Mouse (Mus musculus) stomach, embryonic 14.5 days (tissue): ENCODE measurements around the gene Dnajb7. TPM values are rescaled to one million over a fixed set of nuclear protein-coding genes. Genes with fewer than 3 reads are reported as not detected.

ENCODE experiments used
- ATAC-seq: fragments of 200-750 bp; cut with Nextera tagmentation; 2 replicates; pipeline ENCODE4 v1.8.0; 2017; ENCODE audit warnings: low read depth, moderate TSS enrichment; ENCODE audit not compliant: insufficient number of reproducible peaks, insufficient read depth, low FRiP score
- H3K27ac ChIP-seq: fragments of 300-500 bp; sonication (generic); 2 replicates; pipeline ENCODE4 v1.5.1; 2014; ENCODE audit warnings: mild to moderate bottlenecking, low read length, moderate library complexity, mixed read lengths
- H3K27me3 ChIP-seq: fragments of 300-500 bp; sonication (generic); 2 replicates; pipeline ENCODE4 v1.6.1; 2014; ENCODE audit warnings: low read length, control low read depth, mixed read lengths; ENCODE audit not compliant: control insufficient read depth, insufficient read depth
- H3K36me3 ChIP-seq: fragments of 300-500 bp; sonication (generic); 2 replicates; pipeline ENCODE4 v1.6.1; 2014; ENCODE audit warnings: mild to moderate bottlenecking, control low read depth, low read length, moderate library complexity, mixed read lengths; ENCODE audit not compliant: control insufficient read depth, insufficient read depth
- H3K4me1 ChIP-seq: fragments of 300-500 bp; sonication (generic); 2 replicates; pipeline ENCODE4 v1.6.1; 2014; ENCODE audit warnings: low read length, control low read depth, mixed read lengths; ENCODE audit not compliant: control insufficient read depth, insufficient read depth
- H3K4me2 ChIP-seq: fragments of 300-500 bp; sonication (generic); replicated peaks from 2 replicates; pipeline ENCODE4 v1.6.1; 2014; ENCODE audit warnings: low read depth, low read length, control low read depth
- H3K4me3 ChIP-seq: fragments of 300-500 bp; sonication (generic); 2 replicates; pipeline ENCODE4 v1.5.1; 2014; ENCODE audit warnings: low read depth, low read length, control low read depth
- H3K9ac ChIP-seq: fragments of 300-500 bp; sonication (generic); replicated peaks from 2 replicates; pipeline ENCODE4 v1.6.1; 2014; ENCODE audit warnings: low read depth, mild to moderate bottlenecking, control low read depth, low read length, moderate library complexity, mixed read lengths
- H3K9me3 ChIP-seq: fragments of 300-500 bp; sonication (generic); 2 replicates; pipeline ENCODE4 v1.6.1; 2016; ENCODE audit warnings: low read depth, low read length, control low read depth; ENCODE audit not compliant: control insufficient read depth
- WGBS: fragments of 180-500 bp; shearing (Covaris S2); extraction: QIAGEN DNeasy Blood & Tissue Kit; methylation state at CpG from one replicate; pipeline ENCODE4 v1.1.7; 2014; 5-methylcytosine and 5-hydroxymethylcytosine counted together
- polyA plus RNA-seq: library from polyadenylated mRNA; unstranded; fragments of >200 nt; fragmentation: Nextera tagmentation; extraction: Ambion mirVana; gene quantifications from 2 replicates; pipeline ENCODE4 v1.2.1, GENCODE M21; 2014

The Dnajb7 gene
- polyA plus RNA-seq, 1 experiment from 2014 or later: 2.3 TPM

DNA sequence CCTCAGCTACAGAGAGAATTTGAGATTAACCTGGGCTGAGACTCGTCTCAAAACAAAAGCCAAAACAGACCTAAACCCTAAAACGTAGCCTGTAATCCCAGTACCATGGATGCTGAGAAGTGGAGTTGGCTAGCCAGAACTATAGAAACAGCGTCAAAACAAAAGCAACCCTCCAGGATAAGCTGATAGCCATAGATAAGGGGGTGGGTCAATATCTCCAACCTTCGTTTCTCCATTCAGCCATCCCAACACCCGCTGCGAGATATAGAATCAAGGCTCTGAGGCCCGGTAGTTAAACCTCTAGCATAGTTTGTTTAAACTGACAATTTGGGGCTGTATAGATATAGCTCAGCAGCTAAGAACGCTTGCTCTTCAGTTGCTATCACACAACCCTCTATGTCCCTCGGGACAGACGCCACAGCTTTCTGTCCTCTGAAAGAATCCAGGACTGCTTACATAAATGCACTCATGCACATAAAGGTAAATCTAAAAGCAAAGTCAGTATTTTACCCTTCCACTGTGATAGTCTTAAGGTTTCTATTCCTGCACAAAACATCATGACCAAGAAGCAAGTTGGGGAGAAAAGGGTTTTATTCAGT, 46.6 kb downstream of the Dnajb7 start:
- Histone ChIP-seq H3K9ac (no peak overlapping the region), H3K4me1 (peaks cover 17% of the 10 kb centered on the region; the same call in 1 of the 2 replicates), H3K4me3 (0 out of 2 replicates have a peak overlapping the region, but pooled peaks have one; percentile 50), H3K9me3 (no peaks in the 10 kb centered on the region), H3K27me3 (no peaks in the 10 kb centered on the region), H3K36me3 (peaks cover 26% of the 10 kb centered on the region), H3K27ac (peak overlapping the region; percentile 64; the same call in 1 of the 2 replicates), H3K4me2 (peak overlapping the region; percentile 64; the same call in 1 of the 2 replicates)
- no peak for ATAC-seq
- 36% methylated on average over 10 of the region's 10 CpGs for WGBS

DNA sequence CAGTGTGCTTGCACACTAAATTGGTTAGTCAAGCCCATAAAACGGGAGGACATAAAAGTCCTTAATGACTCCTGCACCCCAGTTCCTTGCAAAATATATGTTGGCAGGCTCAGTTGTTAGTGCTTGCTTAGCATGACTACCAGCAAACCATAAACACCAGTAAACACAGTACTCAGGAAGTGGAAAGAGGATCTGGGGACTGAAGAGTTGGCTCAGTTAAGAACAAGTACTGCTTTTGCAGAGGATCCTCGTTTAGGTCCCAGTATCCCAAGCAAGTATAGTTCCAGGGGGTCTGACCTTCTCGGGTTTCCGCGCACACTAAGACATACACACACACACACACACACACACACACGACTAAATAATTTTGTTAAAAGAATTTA, 47.1 kb downstream of the Dnajb7 start:
- H3K4me3 ChIP-seq: peak overlapping the region; percentile 50
- peak; percentile 44; the same call in 1 of the 2 replicates for ATAC-seq
- 35% methylated on average over 6 of the region's 6 CpGs for WGBS

DNA sequence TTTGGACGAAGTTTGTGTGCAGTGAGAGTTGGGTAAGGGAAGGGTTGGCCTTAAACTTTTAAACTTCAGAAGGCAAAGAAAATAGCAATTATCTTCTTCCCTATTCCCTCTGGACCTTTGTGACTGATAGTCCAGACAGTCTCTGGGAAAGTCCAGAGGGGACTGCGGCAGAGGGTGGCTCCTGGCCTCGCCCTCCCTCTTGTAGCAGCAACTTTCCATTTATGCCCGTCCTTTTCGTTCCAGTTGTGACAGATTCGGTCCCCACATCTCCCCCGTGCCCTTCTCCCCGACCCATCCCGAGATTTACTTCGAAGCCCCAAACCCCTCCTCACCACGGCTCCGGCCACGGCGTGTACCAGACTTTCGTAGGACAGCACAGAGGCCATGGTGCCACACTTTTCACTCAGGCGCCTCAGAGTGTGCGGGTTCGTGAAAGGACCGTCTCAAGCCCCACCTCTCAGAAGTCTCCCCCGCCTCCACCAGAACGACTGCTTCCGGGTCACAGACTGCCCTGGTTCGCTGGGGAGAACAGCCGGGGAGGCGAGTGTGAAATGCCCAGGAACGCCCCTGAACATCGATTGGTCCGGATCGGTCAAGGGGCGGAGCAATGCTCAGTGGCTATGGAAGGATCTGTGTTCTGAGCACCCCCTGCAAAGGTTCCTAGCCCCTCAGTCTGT, 47.6 kb downstream of the Dnajb7 start, which contains the start of gene Slc25a17:
Slc25a17 (minus strand) TSS at position 468 of the 677 bp plus-strand sequence.
- H3K4me2 ChIP-seq: peak within 1 kb of the TSS; percentile 64
- H3K27me3 ChIP-seq: no peaks in the 10 kb centered on the region
- ATAC-seq: peak; percentile 99
- peaks cover 15% of the 10 kb centered on the region; the same call in 1 of the 2 replicates for H3K36me3 ChIP-seq
- peak within 1 kb of the TSS; percentile 64; the same call in 1 of the 2 replicates for H3K27ac ChIP-seq
- peak within 1 kb of the TSS; percentile 50 for H3K4me3 ChIP-seq
- H3K9me3 ChIP-seq: no peaks in the 10 kb centered on the region
- WGBS: under 1% methylated on average over 30 of the region's 30 CpGs
- peak within 1 kb of the TSS; percentile 57 for H3K9ac ChIP-seq
- H3K4me1 ChIP-seq: peaks cover 17% of the 10 kb centered on the region; the same call in 1 of the 2 replicates

More for the DNA sequence above, 47.1 kb downstream of the Dnajb7 start:
- Histone ChIP-seq H3K27ac (peak overlapping the region; percentile 64; the same call in 1 of the 2 replicates), H3K27me3 (no peaks in the 10 kb centered on the region), H3K9me3 (no peaks in the 10 kb centered on the region), H3K4me2 (peak overlapping the region; percentile 64), H3K4me1 (peaks cover 17% of the 10 kb centered on the region; the same call in 1 of the 2 replicates), H3K9ac (no peak overlapping the region), H3K36me3 (peaks cover 21% of the 10 kb centered on the region)

DNA sequence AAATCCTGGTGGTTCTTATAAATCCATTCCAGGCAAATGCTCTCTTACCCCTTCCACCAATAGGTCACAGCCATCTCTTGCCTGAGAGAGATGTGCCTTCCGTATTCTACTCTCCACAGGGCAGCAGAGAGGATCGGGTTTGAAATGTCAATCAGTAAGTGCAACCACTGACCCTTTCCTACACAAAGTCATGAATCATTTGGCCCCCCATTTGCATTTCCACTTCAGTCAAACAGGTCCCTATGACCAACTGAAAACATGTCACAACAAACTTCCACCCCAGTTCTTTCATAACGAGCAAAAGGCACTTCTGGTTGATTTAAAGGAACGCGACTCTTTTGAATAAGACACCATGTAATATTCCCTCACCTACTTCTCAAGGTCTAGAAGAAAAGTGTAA, 48.7 kb downstream of the Dnajb7 start:
- Histone ChIP-seq H3K9ac (no peak overlapping the region), H3K4me3 (peak overlapping the region; percentile 50; the same call in 1 of the 2 replicates), H3K27me3 (no peaks in the 10 kb centered on the region), H3K27ac (no peak overlapping the region), H3K4me1 (peaks cover 17% of the 10 kb centered on the region; the same call in 1 of the 2 replicates), H3K4me2 (peak overlapping the region; percentile 64), H3K36me3 (0 out of 2 replicates have a peak, but pooled peaks cover 7% of the 10 kb centered on the region), H3K9me3 (no peaks in the 10 kb centered on the region)
- WGBS: 81% methylated on average over 5 of the region's 5 CpGs
- ATAC-seq: no peak

DNA sequence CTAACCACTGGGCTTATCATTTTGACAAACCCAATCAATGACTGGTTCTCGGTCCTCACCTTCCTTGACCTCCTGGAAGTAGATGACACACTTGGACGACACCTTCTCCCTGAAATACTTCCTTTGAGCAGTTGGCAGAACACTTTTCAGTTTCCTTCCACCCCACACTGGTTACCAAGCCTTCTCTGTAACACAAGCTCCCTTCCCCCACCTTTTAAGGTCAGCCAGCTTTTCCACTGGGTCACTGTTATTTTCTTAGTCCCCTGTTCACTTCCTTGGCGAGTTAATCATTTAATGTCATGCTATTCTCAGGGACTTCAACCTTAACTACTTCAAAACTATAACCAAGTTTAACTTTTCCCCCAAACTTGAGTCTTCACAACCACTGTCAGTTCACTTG, 49.2 kb downstream of the Dnajb7 start:
- Histone ChIP-seq H3K4me3 (no peak overlapping the region), H3K27ac (no peak overlapping the region), H3K27me3 (no peaks in the 10 kb centered on the region), H3K36me3 (0 out of 2 replicates have a peak, but pooled peaks cover 6% of the 10 kb centered on the region), H3K9me3 (no peaks in the 10 kb centered on the region), H3K9ac (no peak overlapping the region), H3K4me1 (peaks cover 17% of the 10 kb centered on the region; the same call in 1 of the 2 replicates), H3K4me2 (no peak overlapping the region)
- WGBS: 69% methylated on average over 3 of the region's 3 CpGs
- no peak for ATAC-seq

DNA sequence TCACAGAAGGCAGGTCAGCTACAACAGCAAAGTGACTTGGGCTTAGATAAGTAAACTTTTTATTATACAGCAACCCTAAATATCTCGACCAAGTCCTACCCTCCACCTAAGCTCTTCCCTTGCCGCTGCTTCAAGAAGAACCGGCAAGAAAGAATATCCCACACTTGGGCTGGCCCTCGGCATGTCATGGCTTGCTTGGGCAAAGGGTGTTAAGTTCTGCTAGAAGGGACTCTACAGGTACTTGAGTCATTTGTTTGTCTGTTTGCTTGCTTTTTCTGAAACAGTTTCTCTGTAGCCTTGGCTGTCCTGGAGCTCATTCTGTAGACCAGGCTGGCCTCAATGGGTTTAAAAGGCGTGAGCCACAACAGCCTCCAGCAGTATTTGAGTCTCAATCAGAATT, 51.2 kb downstream of the Dnajb7 start:
- H3K9me3 ChIP-seq: no peaks in the 10 kb centered on the region
- no peak overlapping the region for H3K9ac ChIP-seq
- 37% methylated on average over 5 of the region's 5 CpGs for WGBS
- H3K4me2 ChIP-seq: no peak overlapping the region
- H3K36me3 ChIP-seq: no peaks in the 10 kb centered on the region
- H3K4me1 ChIP-seq: peaks cover 17% of the 10 kb centered on the region; the same call in 1 of the 2 replicates
- no peak for ATAC-seq
- H3K4me3 ChIP-seq: no peak overlapping the region
- H3K27me3 ChIP-seq: no peaks in the 10 kb centered on the region
- H3K27ac ChIP-seq: peak overlapping the region; percentile 27; the same call in 1 of the 2 replicates

Other genes with a start within 250 kb of the Dnajb7 start
- gene Mrtfa, start 217.5 kb downstream of the Dnajb7 start, polyA plus RNA-seq: 36.1 and 39.3 TPM in 2 replicates
- 0.26 and 1.0 TPM in 2 replicates for gene Mchr1, start 172.8 kb downstream of the Dnajb7 start, polyA plus RNA-seq
- 110 and 114 TPM in 2 replicates for gene Slc25a17, start 47.5 kb downstream of the Dnajb7 start, polyA plus RNA-seq
- gene St13, start 8.2 kb downstream of the Dnajb7 start, polyA plus RNA-seq: 153 and 154 TPM in 2 replicates
- 7.8 and 9.0 TPM in 2 replicates for gene Xpnpep3, start 8.2 kb downstream of the Dnajb7 start, polyA plus RNA-seq
- 523 and 527 TPM in 2 replicates for gene Rbx1, start 58.0 kb upstream of the Dnajb7 start, polyA plus RNA-seq
- gene Ep300, start 177.1 kb upstream of the Dnajb7 start, polyA plus RNA-seq: 32.6 and 39.7 TPM in 2 replicates